Mouse (Mus musculus): ENCODE measurements at regions not wholly inside any gene's neighbourhood (a gene's known extent, or its start where the extent isn't known, plus 50 kb on each side); places are given as distances from the start of the nearest gene placed in this dataset.
A peak's percentile ranks its signal among the peaks of the same experiment; 100 is the strongest.

DNA sequence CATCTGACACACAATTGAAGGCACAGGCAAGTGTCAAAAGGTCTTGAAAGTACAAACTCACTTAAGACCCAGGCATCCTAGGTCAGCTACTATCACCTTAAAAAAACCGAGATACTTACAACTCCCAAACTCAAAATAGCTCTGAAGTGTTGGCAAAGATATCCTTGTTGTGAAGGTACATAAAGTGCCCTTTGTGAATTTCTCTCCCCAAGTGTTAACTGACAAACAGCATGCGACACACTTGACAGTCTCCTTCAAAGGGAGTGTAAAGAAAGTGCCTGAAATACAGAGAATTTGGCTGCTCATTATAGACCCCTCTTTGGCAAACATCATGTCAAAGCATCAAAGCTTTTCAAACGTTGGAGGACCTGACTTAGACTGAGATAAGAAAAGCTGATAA lies 2634.2 kb downstream of the 9330182O14Rik start:
- DNase-seq (ENCODE audit: low read depth in 1 of 2, low spot score in 2 of 2) = no peak

- DNase-seq (ENCODE audit: low read depth in 1 of 2, low spot score in 2 of 2) = no peak
Measured at GRCm38 (mm10) chr15:42779903-42780302, 2645.7 kb downstream of the 9330182O14Rik start.

DNA sequence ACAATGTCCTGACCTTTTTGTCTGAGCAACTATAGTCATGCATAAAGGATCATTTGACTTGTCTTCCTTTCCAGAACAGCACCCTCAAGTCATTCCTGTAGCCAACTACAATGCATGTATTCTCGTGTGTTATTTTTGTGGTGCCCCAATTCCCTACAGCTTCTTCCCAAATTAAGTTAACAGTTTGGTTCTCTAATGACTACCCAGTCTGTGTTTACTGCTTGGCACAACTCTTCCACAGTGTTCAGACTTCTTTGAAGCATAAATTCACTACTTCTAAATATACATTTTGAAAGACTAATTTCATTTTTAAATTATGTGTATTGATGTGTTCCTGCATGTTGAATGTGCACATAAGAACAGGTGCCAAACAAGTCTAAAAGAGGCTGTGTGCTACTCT lies 2667.1 kb downstream of the 9330182O14Rik start:
- DNase-seq (ENCODE audit: low read depth in 1 of 2, low spot score in 2 of 2) = no peak

- DNase-seq (ENCODE audit: low read depth in 1 of 2, low spot score in 2 of 2) = no peak
Measured at GRCm38 (mm10) chr15:42810871-42811490, 2676.8 kb downstream of the 9330182O14Rik start.

DNA sequence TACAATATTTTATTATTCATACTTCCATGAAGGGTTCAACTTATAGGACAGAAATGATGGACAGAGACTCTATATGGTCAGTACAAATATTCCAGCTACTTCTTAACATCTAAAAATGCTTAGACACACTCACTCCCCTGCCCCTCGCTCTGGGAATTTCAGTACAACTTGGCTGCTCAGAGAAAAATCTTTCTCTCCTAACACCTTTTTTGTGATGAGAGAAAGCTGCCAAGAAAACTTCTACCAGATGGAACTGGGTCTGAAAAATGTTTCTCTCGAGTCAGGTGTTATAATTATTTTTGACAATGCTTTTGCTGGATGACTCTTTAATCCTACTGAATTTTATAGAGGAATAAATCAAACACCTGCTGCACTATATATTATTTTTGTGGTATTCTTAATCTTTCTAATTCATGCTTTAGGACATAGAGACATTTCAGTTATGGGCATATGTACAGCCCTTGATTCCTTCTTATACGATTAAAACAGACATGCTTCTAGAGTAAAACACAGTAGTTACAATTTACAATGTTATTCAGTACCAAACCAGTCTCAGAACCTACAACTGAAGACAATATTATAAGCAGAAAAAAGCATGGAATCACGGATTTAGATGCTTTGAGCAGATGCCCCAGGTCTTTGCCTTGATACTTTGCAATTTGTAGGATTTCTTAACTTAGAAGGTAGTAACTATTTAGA lies 2681.0 kb downstream of the 9330182O14Rik start:
- DNase-seq (ENCODE audit: low read depth in 1 of 2, low spot score in 2 of 2) = no peak

- no peak for DNase-seq (ENCODE audit: low read depth in 1 of 2, low spot score in 2 of 2)
Measured at GRCm38 (mm10) chr15:42838839-42839238, 2704.7 kb downstream of the 9330182O14Rik start.

GRCm38 (mm10) chr15:42850003-42850402 lies 2715.8 kb downstream of the 9330182O14Rik start:
- no peak for DNase-seq (ENCODE audit: low read depth in 1 of 2, low spot score in 2 of 2)

DNA sequence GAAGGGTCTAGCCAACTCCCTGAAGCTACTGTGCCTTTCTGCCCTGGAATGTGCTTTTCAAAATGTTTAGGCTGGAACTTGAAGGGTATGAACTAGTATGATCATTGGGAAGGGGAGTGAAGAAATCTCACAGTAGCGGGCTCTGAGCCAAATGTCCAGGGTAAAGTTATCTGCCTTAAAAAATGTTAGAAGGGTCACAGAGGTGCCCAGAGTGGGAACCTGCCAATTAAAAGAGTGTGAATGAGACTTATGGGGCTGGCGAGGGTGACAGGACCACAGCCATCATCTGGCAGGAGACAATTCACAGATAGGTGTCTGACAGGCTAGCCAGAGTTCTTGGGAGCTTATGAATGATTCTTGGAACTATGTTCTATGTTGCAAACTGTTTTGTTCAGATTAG lies 2738.3 kb downstream of the 9330182O14Rik start:
- no peak for DNase-seq (ENCODE audit: low read depth in 1 of 2, low spot score in 2 of 2)

- DNase-seq (ENCODE audit: low read depth in 1 of 2, low spot score in 2 of 2) = no peak
Measured at GRCm38 (mm10) chr15:42894611-42895010, 2760.4 kb downstream of the 9330182O14Rik start.

DNA sequence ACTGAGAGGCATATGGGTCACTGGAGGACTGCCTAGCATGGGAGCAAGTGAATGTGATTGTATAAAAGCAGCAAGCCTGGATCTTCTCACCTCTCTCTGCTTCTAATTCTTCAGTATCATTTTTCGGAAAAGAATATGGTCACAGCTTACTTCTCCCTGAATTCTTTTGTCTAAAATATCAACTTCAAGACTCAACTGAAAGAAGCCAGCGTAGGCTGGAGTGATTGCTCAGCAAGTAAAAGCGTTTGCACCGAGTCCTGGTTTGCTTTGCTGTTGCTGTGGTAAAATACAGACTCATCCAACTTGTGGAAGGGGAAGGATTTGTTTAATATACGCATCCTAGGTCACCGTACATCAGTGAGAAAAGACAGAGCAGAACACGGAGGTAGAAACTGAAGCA lies 2765.9 kb downstream of the 9330182O14Rik start:
- no peak for DNase-seq (ENCODE audit: low read depth in 1 of 2, low spot score in 2 of 2)

GRCm38 (mm10) chr15:42901782-42902181 lies 2767.6 kb downstream of the 9330182O14Rik start:
- DNase-seq (ENCODE audit: low read depth in 1 of 2, low spot score in 2 of 2) = no peak

DNA sequence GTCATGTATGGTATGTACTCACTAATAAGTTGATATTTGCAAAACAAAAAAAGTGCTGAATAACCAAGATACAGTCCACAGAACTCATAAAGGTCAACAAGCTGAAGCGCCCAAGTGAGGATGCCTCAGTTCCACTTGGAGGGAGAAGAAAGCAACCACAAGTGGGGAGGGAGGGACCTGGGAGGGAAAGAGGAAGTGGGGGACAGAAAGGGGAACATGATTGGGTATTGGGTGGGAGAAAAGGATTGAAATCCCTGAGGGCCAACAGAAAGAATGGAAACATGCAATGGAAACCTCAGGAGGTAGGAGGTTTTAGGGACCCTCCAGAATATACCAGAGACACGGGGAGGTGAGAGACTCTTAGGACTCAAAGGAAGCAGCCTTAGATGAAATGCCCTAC lies 2777.2 kb downstream of the 9330182O14Rik start:
- DNase-seq (ENCODE audit: low read depth in 1 of 2, low spot score in 2 of 2) = no peak

DNA sequence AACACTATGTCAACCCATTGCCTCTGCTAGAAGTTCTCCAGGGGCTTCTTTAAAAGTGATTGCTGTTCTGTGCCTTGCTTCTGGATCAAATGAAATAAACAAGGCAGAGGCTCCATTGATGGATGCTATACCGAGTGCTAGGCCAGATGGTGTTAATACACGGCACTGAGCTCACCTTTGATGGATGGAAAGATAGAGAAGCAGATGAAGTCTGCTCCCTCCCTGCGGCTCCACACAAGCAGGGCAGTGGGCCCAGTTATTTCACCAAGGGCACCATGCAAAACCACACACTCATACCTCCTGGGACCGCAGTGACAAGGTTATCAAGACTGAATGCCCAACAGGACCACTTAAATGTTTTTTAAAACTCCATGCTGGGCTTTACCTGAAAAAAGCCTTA lies 2778.7 kb downstream of the 9330182O14Rik start:
- DNase-seq (ENCODE audit: low read depth in 1 of 2, low spot score in 2 of 2) = no peak

GRCm38 (mm10) chr15:42913285-42913684 lies 2779.1 kb downstream of the 9330182O14Rik start:
- no peak for DNase-seq (ENCODE audit: low read depth in 1 of 2, low spot score in 2 of 2)

- DNase-seq (ENCODE audit: low read depth in 1 of 2, low spot score in 2 of 2) = peak in 1 of 2 experiments; percentile 12
Measured at GRCm38 (mm10) chr15:42914099-42914498, 2779.9 kb downstream of the 9330182O14Rik start.

DNA sequence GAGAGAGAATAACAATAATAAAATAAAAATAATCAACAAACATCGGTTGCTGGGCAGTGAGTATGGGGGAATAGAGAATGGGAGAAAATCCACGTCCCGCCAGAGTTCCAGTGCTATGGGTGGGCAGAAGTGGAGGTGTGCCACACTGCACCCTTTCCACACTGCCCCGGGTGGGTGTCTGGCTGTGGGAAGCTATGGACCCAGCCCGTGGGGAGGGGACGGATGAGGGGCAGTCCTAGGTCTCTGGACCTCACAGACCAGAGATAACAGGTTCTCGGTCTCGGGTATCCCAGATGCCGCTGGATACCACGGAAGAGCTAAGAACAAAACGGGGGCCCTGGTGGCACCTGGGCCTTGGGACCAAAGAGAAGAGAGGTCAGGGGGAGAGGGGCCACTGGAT lies 2781.0 kb downstream of the 9330182O14Rik start:
- DNase-seq (ENCODE audit: low read depth in 1 of 2, low spot score in 2 of 2) = no peak

DNA sequence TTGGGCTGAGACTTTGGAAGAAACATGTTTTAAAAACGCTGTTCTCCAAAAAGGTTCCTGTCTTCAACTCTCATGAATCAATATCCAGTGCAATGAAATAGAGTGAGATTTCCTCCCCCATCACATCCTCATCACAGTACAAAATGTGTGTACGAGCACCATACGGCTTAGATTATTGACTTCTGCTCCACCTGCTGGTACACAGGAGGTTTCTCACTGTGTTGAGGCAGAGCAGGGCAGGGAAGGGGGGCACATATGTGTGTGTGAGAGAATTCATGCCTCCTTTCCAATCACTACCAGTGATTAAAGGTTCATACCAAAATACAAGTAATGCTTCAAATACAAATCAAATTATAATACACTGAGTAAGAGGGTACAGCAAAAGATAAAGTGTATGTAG lies 2787.5 kb downstream of the 9330182O14Rik start:
- DNase-seq (ENCODE audit: low read depth in 1 of 2, low spot score in 2 of 2) = no peak

DNA sequence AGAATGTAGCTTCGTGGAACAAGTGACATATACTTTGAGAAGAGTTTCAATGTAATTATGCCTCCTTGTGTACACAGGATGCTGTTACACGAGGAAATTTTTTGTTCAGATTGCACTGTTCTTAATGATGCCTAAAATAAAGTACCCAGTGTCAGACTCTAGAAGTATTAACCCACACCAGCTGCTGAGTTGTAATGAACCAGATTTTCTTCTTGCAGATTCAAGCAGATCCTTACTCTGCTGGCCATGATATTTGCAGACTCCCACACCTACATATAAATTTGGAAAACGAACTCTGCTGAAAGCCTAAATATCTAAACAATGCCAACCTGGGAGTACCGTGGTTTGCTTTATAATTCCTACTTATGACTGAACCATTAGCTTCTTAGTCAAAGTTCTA lies 2794.2 kb downstream of the 9330182O14Rik start:
- no peak for DNase-seq (ENCODE audit: low read depth in 1 of 2, low spot score in 2 of 2)

DNA sequence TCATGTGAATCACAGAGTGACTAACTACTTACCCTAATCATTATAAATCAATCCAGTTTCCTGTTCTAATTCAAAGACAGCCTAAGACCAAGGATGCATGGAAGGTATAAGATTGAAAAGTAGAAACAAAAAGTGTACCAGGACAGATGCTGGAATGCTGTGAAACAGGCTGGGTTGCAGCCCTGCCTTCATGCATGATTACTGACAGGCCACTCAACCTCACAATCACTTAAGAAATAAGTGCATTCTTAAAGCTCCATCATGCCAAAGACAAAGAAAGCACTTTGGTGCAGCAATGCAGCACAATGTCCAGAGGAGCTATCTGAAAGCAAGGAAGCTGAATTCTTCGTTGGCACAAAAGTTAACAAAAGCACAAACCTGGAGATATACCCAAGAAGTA lies 2810.4 kb downstream of the 9330182O14Rik start:
- no peak for DNase-seq (ENCODE audit: low read depth in 1 of 2, low spot score in 2 of 2)

DNA sequence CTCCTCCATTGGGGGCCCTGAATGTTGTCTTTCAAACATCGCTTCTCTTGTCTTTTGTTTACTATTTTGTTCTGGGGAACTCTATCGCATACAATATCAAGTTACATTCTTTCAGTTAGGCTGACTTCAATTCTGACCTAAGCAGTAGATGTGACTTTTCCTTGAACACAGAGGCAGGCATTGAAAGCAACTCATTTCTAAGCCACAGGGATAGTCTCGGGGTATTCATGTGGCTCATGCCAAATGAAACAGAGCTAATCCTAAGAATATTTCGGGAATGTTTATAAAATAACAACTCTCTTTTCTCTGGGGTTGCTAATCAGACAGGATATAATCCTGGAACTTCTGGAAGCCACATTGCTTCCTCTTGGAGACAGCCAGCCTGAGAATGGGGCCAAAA lies 2821.0 kb downstream of the 9330182O14Rik start:
- DNase-seq (ENCODE audit: low read depth in 1 of 2, low spot score in 2 of 2) = no peak

GRCm38 (mm10) chr15:42962747-42963338 lies 2828.7 kb downstream of the 9330182O14Rik start:
- DNase-seq (ENCODE audit: low read depth in 1 of 2, low spot score in 2 of 2) = no peak

DNA sequence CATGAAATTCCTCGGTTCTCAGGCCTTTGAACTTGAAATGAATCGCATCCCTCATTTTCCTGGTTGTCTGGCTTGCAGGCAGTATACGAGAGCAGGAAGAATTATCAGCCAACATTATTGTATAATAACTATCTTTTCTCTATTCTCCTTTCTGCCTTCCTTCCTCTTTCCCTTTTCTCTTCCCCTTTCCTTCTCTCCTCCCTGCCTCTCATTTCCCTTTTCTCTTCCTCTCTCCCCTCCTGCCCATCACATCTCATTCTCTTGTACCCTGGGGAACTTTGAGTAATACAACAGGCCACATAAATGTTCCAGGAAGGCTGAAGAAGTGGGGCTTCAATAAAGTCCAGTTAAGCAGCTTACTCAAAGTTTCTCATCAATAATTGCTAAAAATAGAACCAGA lies 2831.1 kb downstream of the 9330182O14Rik start:
- DNase-seq (ENCODE audit: low read depth in 1 of 2, low spot score in 2 of 2) = no peak
